Mouse (Mus musculus): ENCODE results near the gene Axin2. TPM values are rescaled to one million over a fixed set of nuclear protein-coding genes. Genes with fewer than 3 reads are reported as not detected.

Gene Axin2
- total and polyA plus RNA-seq, 3 experiments: 14.2 to 29.9 (median 16.6) TPM

DNA sequence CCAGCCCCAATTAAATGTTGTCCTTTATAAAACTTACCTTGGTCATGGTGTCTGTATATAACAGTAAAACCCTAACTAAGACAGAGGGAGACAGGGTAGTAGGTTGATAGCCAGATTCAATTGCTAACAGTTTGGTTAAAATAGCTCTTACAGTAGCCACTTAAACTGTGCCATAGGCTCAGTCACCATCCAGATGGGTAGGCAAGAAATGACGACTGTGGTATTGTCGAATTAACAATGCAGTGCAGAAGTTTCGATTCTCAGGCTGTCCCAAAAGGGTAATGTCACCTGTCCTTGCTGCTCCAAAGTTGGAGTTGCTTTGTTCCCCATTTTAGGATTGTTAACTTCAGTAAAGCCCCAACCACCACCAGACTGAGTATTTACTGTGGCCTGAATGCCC is 48.4 kb upstream of the Axin2 start (continued):
- TF ChIP-seq MEF2A (IDR thresholded peaks at IDR 0.05; ENCODE audit: borderline replicate concordance, low read depth, low read length): peak; percentile 47

DNA sequence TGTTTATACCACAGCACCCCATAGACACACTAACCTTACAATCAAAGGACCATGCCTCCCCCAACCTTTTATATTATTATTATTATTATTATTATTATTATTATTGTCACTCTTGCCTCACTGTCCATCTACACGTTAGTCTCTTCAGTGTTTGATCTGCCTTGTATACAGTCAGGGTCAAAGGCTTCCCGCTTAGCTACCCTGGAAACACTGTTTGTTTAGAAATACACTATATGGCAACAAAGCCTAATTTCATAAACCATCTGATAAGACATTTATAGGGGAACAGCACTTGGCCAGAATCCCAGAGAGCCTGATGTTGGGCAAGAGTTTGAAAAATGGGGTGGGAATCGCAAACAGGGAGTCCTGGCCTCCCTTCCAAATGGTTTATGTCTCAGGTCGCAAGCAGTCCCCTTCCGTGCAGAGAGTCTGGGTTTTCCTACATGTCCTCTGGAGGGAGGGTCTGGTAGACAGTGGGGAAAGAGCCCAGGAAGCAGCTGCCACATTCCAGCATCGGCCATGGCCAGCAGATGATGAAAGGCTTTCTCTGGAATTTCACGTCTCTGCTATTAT is 43.4 kb upstream of the Axin2 start:
- Histone ChIP-seq H3K4me2 (ENCODE audit: insufficient read depth, low read depth, poor library complexity, severe bottlenecking) (no peak overlapping the region), H3K27ac (ENCODE audit: insufficient read depth, low read depth) (no peak overlapping the region), H3K27me3 (replicated peaks) (no peaks in the 10 kb centered on the region), H3K9me3 (replicated peaks; ENCODE audit: low read length) (no peaks in the 10 kb centered on the region), H3K9ac (ENCODE audit: insufficient read depth, low read depth) (no peak overlapping the region), H3K36me3 (replicated peaks in 1 of 2; ENCODE audit: control insufficient read depth in 1 of 2, insufficient read depth in 1 of 2, low read length in 1 of 2) (no peaks in the 10 kb centered on the region), H3K4me1 (ENCODE audit: control insufficient read depth in 1 of 2, insufficient read depth in 2 of 2) (peaks cover 10 to 83% of the 10 kb centered on the region in 2 experiments), H3K79me2 (replicated peaks; ENCODE audit: control insufficient read depth, extremely low read depth, insufficient read depth, poor library complexity, severe bottlenecking) (no peaks in the 10 kb centered on the region), H3K4me3 (replicated peaks in 1 of 3; ENCODE audit: low read depth in 2 of 3, low read length in 2 of 3, poor library complexity in 1 of 3) (no peak overlapping the region)
- dilution Hi-C loops (cut with MboI; ENCODE audit: extremely low pct_ligation_motif_present, extremely low pct_unique_long_range_greater_than_20kb, low sequenced_read_pairs) (no loop called here), in situ Hi-C loops (cut with MboI; ENCODE audit: low pct_ligation_motif_present, low pct_unique_long_range_greater_than_20kb, low sequenced_read_pairs) (no loop called here)
- DNase-seq (ENCODE audit: extremely low read depth): no peak
- TF ChIP-seq CHD1 (IDR thresholded peaks at IDR 0.05; ENCODE audit: low read depth, low read length) (no peak), KAT2A (IDR thresholded peaks at IDR 0.05; ENCODE audit: insufficient replicate concordance, low read length) (0 out of 2 replicates have a peak, but pooled peaks have one; percentile 4)

DNA sequence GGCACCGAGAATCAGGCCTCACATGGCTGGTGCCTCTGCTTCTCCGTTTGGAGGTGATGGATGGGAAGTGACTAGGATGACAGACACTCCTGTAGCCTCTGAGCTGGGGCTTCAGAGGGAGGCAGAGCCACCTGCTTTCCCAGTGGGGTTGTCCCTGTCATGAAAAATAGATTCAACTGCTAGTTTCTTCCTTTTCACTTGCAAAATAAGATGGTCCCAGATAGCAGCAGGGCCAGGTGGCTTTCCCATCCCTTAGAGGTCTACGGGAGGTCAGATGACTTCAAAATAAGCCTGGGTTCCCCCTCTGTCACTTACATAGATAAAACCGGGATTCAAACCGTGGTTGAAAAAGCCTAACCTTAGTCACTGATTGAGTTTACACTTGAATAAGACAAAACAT is 42.6 kb upstream of the Axin2 start:
- Histone ChIP-seq H3K27me3 (replicated peaks) (no peaks in the 10 kb centered on the region), H3K4me2 (ENCODE audit: insufficient read depth, low read depth, poor library complexity, severe bottlenecking) (no peak overlapping the region), H3K79me2 (replicated peaks; ENCODE audit: control insufficient read depth, extremely low read depth, insufficient read depth, poor library complexity, severe bottlenecking) (no peaks in the 10 kb centered on the region), H3K4me1 (ENCODE audit: control insufficient read depth in 1 of 2, insufficient read depth in 2 of 2) (peaks cover 7 to 75% of the 10 kb centered on the region in 2 experiments), H3K4me3 (replicated peaks in 1 of 3; ENCODE audit: low read depth in 2 of 3, low read length in 2 of 3, poor library complexity in 1 of 3) (no peak overlapping the region), H3K36me3 (replicated peaks in 1 of 2; ENCODE audit: control insufficient read depth in 1 of 2, insufficient read depth in 1 of 2, low read length in 1 of 2) (no peaks in the 10 kb centered on the region), H3K27ac (ENCODE audit: insufficient read depth, low read depth) (no peak overlapping the region), H3K9me3 (replicated peaks; ENCODE audit: low read length) (no peaks in the 10 kb centered on the region), H3K9ac (ENCODE audit: insufficient read depth, low read depth) (no peak overlapping the region)
- dilution Hi-C loops (cut with MboI; ENCODE audit: extremely low pct_ligation_motif_present, extremely low pct_unique_long_range_greater_than_20kb, low sequenced_read_pairs) (no loop called here), in situ Hi-C loops (cut with MboI; ENCODE audit: low pct_ligation_motif_present, low pct_unique_long_range_greater_than_20kb, low sequenced_read_pairs) (no loop called here)
- peak; percentile 75 for DNase-seq (ENCODE audit: extremely low read depth)
- TF ChIP-seq ZNF384 (IDR thresholded peaks at IDR 0.05; ENCODE audit: low read depth, low read length) (no peak), HCFC1 (IDR thresholded peaks at IDR 0.05; ENCODE audit: low read depth, low read length) (no peak), MAFK (IDR thresholded peaks at IDR 0.05; ENCODE audit: insufficient replicate concordance, low read length) (no peak), IRF4 (IDR thresholded peaks at IDR 0.05; ENCODE audit: low read depth, low read length) (peak; percentile 62; the same call in 1 of the 2 replicates), ZMIZ1 (IDR thresholded peaks at IDR 0.05; ENCODE audit: low read depth, low read length) (no peak), ZC3H11A (IDR thresholded peaks at IDR 0.05; ENCODE audit: low read depth, low read length) (no peak), RAD21 (IDR thresholded peaks at IDR 0.05; ENCODE audit: low read depth, low read length) (no peak; the same call in 1 of the 2 replicates), USF1 (IDR thresholded peaks at IDR 0.05; ENCODE audit: low read depth, low read length) (no peak), BHLHE40 (IDR thresholded peaks at IDR 0.05; ENCODE audit: low read depth, low read length) (0 out of 2 replicates have a peak, but pooled peaks have one; percentile 23), KAT2A (IDR thresholded peaks at IDR 0.05; ENCODE audit: insufficient replicate concordance, low read length) (no peak), SMC3 (IDR thresholded peaks at IDR 0.05; ENCODE audit: low read depth, low read length) (no peak), RCOR1 (conservative IDR thresholded peaks at IDR 0.05; ENCODE audit: low read depth, low read length) (no peak), TCF12 (IDR thresholded peaks at IDR 0.05; ENCODE audit: low read depth, low read length) (peak; percentile 91), TBP (conservative IDR thresholded peaks at IDR 0.05; ENCODE audit: low read depth, low read length) (0 out of 2 replicates have a peak, but pooled peaks have one; percentile 38), ELF1 (IDR thresholded peaks at IDR 0.05; ENCODE audit: low read depth, low read length) (no peak), JUND (conservative IDR thresholded peaks at IDR 0.05; ENCODE audit: low read depth, low read length) (no peak), MYC (IDR thresholded peaks at IDR 0.05; ENCODE audit: low read depth, low read length) (no peak), MXI1 (IDR thresholded peaks at IDR 0.05; ENCODE audit: low read depth, low read length) (peak; percentile 34; the same call in 1 of the 2 replicates), NRF1 (IDR thresholded peaks at IDR 0.05; ENCODE audit: low read depth, low read length) (no peak), UBTF (IDR thresholded peaks at IDR 0.05; ENCODE audit: low read depth, low read length) (no peak), MEF2A (IDR thresholded peaks at IDR 0.05; ENCODE audit: borderline replicate concordance, low read depth, low read length) (peak; percentile 81), NELFE (IDR thresholded peaks at IDR 0.05; ENCODE audit: low read depth, low read length) (no peak), E2F4 (IDR thresholded peaks at IDR 0.05; ENCODE audit: insufficient replicate concordance, low read depth, low read length) (no peak), JUN (IDR thresholded peaks at IDR 0.05; ENCODE audit: insufficient read depth, low read depth, low read length) (no peak), CHD1 (IDR thresholded peaks at IDR 0.05; ENCODE audit: low read depth, low read length) (no peak), GABPA (IDR thresholded peaks at IDR 0.05; ENCODE audit: insufficient replicate concordance, low read depth, low read length) (no peak), ETS1 (conservative IDR thresholded peaks at IDR 0.05; ENCODE audit: low read depth, low read length) (peak; percentile 80), CTCF (conservative IDR thresholded peaks at IDR 0.05 in 1 of 2, IDR thresholded peaks at IDR 0.05 in 1 of 2; ENCODE audit: low read depth in 2 of 2, low read length in 2 of 2) (no peak), MAX (IDR thresholded peaks at IDR 0.05; ENCODE audit: low read length) (peak; percentile 33; the same call in 1 of the 2 replicates)
